Mouse (Mus musculus): ENCODE data around the gene Dph6.

DNA sequence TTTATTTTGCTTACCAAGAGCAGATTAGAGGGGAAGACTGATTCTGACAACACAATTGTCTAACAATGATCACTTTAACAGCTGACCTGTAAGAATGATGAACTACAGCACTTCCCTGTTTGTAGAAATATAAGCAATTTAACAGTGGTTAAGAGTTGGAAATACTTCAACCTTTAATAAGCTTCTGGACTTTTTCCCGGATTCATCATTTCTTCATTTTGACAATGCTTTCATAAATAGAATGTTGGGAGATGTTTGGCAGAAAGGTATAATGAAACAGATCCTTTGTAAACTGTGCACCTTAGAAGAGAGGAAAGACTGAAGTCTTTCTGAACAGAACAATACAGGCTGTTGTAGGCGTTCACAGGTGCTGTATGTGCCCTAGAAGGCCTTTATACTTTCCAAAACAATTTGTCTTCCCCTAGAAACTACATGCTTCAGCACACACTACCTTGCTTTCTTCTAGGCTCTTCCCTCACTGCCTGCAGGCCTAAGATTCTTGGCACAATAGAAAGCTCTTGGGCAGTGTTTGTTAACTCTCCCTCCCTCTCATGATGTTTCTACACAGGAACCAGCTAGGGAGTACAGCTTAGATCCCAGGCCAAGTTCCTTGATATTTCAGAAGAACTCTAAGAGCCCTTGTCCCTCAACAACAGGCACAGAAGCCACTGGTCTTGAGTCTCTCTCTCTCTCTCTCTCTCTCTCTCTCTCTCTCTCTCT lies 46.4 kb upstream of the Dph6 start:
- TF ChIP-seq EP300 (IDR thresholded peaks at IDR 0.05; ENCODE audit: low read depth in 1 of 2, low read length in 2 of 2) = no peak
- no peak for TF ChIP-seq CTCF (IDR thresholded peaks at IDR 0.05 in 2 of 3, conservative IDR thresholded peaks at IDR 0.05 in 1 of 3; ENCODE audit: control insufficient read depth in 1 of 3, insufficient read depth in 1 of 3, low read depth in 2 of 3, low read length in 3 of 3, poor library complexity in 1 of 3, severe bottlenecking in 1 of 3)
- no peak for TF ChIP-seq MYC (IDR thresholded peaks at IDR 0.05; ENCODE audit: low read depth, low read length)
- TF ChIP-seq ZMIZ1 (IDR thresholded peaks at IDR 0.05; ENCODE audit: low read depth, low read length) = no peak
- TF ChIP-seq POLR2A (IDR thresholded peaks at IDR 0.05; ENCODE audit: control insufficient read depth in 1 of 2, insufficient read depth in 1 of 2, low read depth in 1 of 2, low read length in 2 of 2, poor library complexity in 1 of 2) = no peak
- TF ChIP-seq ELF1 (IDR thresholded peaks at IDR 0.05; ENCODE audit: low read depth, low read length) = no peak
- no peak for TF ChIP-seq NRF1 (IDR thresholded peaks at IDR 0.05; ENCODE audit: insufficient read depth, low read depth, low read length, poor library complexity, severe bottlenecking)
- TF ChIP-seq CHD2 (IDR thresholded peaks at IDR 0.05; ENCODE audit: low read length) = no peak
